Mouse (Mus musculus) MEL (cell line): ENCODE measurements at regions not wholly inside any gene's neighbourhood (a gene's known extent, or its start where the extent isn't known, plus 50 kb on each side); places are given as distances from the start of the nearest gene placed in this dataset.

Source experiments
- DNase-seq: peaks from one replicate; pipeline ENCODE4 v3.0.0; 2011; ENCODE audit warnings: low read depth, low spot score
- H3K27ac ChIP-seq: 2 replicates; pipeline ENCODE4 v1.5.1; 2012; ENCODE audit warnings: low read depth, mild to moderate bottlenecking, control low read depth, low read length, moderate library complexity; ENCODE audit not compliant: control insufficient read depth
- H3K27me3 ChIP-seq, 2 experiments: fragments of 150-350 bp in 1 of 2; sonication (generic) in 1 of 2; 2 replicates each; pipeline ENCODE4 v1.6.1; 2012; ENCODE audit warnings: low read length in 2 of 2, mild to moderate bottlenecking in 2 of 2, improper control_type of control experiment in 1 of 2, moderate library complexity in 1 of 2; ENCODE audit not compliant: insufficient read depth in 2 of 2, control insufficient read depth in 1 of 2
- H3K36me3 ChIP-seq, 2 experiments: 2 replicates each; pipeline ENCODE4 v1.6.1; 2012 to 2014; ENCODE audit warnings: low read length in 2 of 2, improper control_type of control experiment in 1 of 2, inconsistent platforms in 1 of 2, mild to moderate bottlenecking in 1 of 2; ENCODE audit not compliant: insufficient read depth in 2 of 2, control insufficient read depth in 1 of 2
- H3K4me1 ChIP-seq, 2 experiments: fragments of 150-350 bp in 1 of 2; sonication (generic) in 1 of 2; 2 replicates each; pipeline ENCODE4 v1.6.1; 2012; ENCODE audit warnings: low read length in 2 of 2, improper control_type of control experiment in 1 of 2, mild to moderate bottlenecking in 1 of 2; ENCODE audit not compliant: insufficient read depth in 2 of 2, control insufficient read depth in 1 of 2
- H3K4me3 ChIP-seq, 2 experiments: fragments of 150-350 bp in 1 of 2; sonication (generic) in 1 of 2; 2 replicates each; pipeline ENCODE4 v1.5.1; 2012; ENCODE audit warnings: low read depth in 2 of 2, low read length in 2 of 2, mild to moderate bottlenecking in 2 of 2, moderate library complexity in 2 of 2, control low read depth in 1 of 2, improper control_type of control experiment in 1 of 2; ENCODE audit not compliant: control insufficient read depth in 1 of 2, insufficient read depth in 1 of 2
- H3K79me2 ChIP-seq: 2 replicates; pipeline ENCODE4 v1.6.1; 2012; ENCODE audit warnings: mild to moderate bottlenecking, low read length, moderate library complexity; ENCODE audit not compliant: control insufficient read depth, poor library complexity, insufficient read depth
- H3K9ac ChIP-seq: 2 replicates; pipeline ENCODE4 v1.6.1; 2012; ENCODE audit warnings: low read depth, mild to moderate bottlenecking, control low read depth, low read length, moderate library complexity; ENCODE audit not compliant: control insufficient read depth, poor library complexity, severe bottlenecking
- H3K9me3 ChIP-seq: fragments of 150-350 bp; sonication (generic); replicated peaks from 2 replicates; pipeline ENCODE4 v1.6.1; 2012; ENCODE audit warnings: mild to moderate bottlenecking, low read length, improper control_type of control experiment, moderate library complexity; ENCODE audit not compliant: insufficient read depth
- CHD2 ChIP-seq: IDR thresholded peaks from 2 replicates; pipeline ENCODE4 v1.6.1; 2011; ENCODE audit warnings: low read length, improper control_type of control experiment
- ELF1 ChIP-seq: IDR thresholded peaks from 2 replicates; pipeline ENCODE4 v1.6.1; 2014; ENCODE audit warnings: low read depth, mild to moderate bottlenecking, inconsistent platforms, low read length, improper control_type of control experiment, moderate library complexity
- EP300 ChIP-seq, 2 experiments: IDR thresholded peaks; 2 replicates each; pipeline ENCODE4 v1.6.1; 2011; ENCODE audit warnings: improper control_type of control experiment in 2 of 2, low read length in 2 of 2, low read depth in 1 of 2, mild to moderate bottlenecking in 1 of 2
- ETS1 ChIP-seq: IDR thresholded peaks from 2 replicates; pipeline ENCODE4 v1.6.1; 2012; ENCODE audit warnings: low read depth, mild to moderate bottlenecking, inconsistent platforms, low read length, improper control_type of control experiment, moderate library complexity
- GATA1 ChIP-seq: IDR thresholded peaks from 2 replicates; pipeline ENCODE4 v1.6.1; 2011; ENCODE audit warnings: low read depth, low read length, improper control_type of control experiment
- HCFC1 ChIP-seq: IDR thresholded peaks from 2 replicates; pipeline ENCODE4 v1.6.1; 2012; ENCODE audit warnings: low read depth, mild to moderate bottlenecking, inconsistent platforms, low read length, improper control_type of control experiment, moderate library complexity
- KAT2A ChIP-seq: conservative IDR thresholded peaks from 2 replicates; pipeline ENCODE4 v1.6.1; 2012; ENCODE audit warnings: low read depth, low read length, improper control_type of control experiment, inconsistent platforms
- MAFK ChIP-seq: IDR thresholded peaks from 2 replicates; pipeline ENCODE4 v1.6.1; 2011; ENCODE audit warnings: low read depth, mild to moderate bottlenecking, low read length, improper control_type of control experiment, borderline replicate concordance
- MAX ChIP-seq: IDR thresholded peaks from 2 replicates; pipeline ENCODE4 v1.6.1; 2011; ENCODE audit warnings: low read length, improper control_type of control experiment
- MAZ ChIP-seq: IDR thresholded peaks from 2 replicates; pipeline ENCODE4 v1.6.1; 2012; ENCODE audit warnings: low read depth, mild to moderate bottlenecking, inconsistent platforms, low read length, improper control_type of control experiment
- MXI1 ChIP-seq: IDR thresholded peaks from 2 replicates; pipeline ENCODE4 v1.6.1; 2011; ENCODE audit warnings: mild to moderate bottlenecking, low read depth, low read length, improper control_type of control experiment
- POLR2A ChIP-seq, 2 experiments: IDR thresholded peaks; 2 replicates each; pipeline ENCODE4 v1.6.1; 2011 to 2012; ENCODE audit warnings: low read length in 2 of 2, mild to moderate bottlenecking in 2 of 2, control low read depth in 1 of 2, improper control_type of control experiment in 1 of 2, low read depth in 1 of 2, moderate library complexity in 1 of 2; ENCODE audit not compliant: control insufficient read depth in 1 of 2, insufficient read depth in 1 of 2, poor library complexity in 1 of 2
- POLR2AphosphoS2 ChIP-seq: IDR thresholded peaks from 2 replicates; pipeline ENCODE4 v1.6.1; 2011; ENCODE audit warnings: low read length, improper control_type of control experiment
- POLR2AphosphoS5 ChIP-seq: IDR thresholded peaks from 2 replicates; pipeline ENCODE4 v1.6.1; 2012; ENCODE audit warnings: low read depth, borderline replicate concordance, mild to moderate bottlenecking, inconsistent platforms, low read length, moderate library complexity, mixed read lengths
- RAD21 ChIP-seq: IDR thresholded peaks from 2 replicates; pipeline ENCODE4 v1.6.1; 2011; ENCODE audit warnings: mild to moderate bottlenecking, low read depth, low read length, improper control_type of control experiment
- SIN3A ChIP-seq: IDR thresholded peaks from 2 replicates; pipeline ENCODE4 v1.6.1; 2012; ENCODE audit warnings: low read length, improper control_type of control experiment, inconsistent platforms
- SMC3 ChIP-seq: IDR thresholded peaks from 2 replicates; pipeline ENCODE4 v1.6.1; 2011; ENCODE audit warnings: low read depth, low read length, improper control_type of control experiment
- TCF12 ChIP-seq: IDR thresholded peaks from 2 replicates; pipeline ENCODE4 v1.6.1; 2014; ENCODE audit warnings: low read depth, mild to moderate bottlenecking, inconsistent platforms, low read length, improper control_type of control experiment, moderate library complexity
- UBTF ChIP-seq: IDR thresholded peaks from 2 replicates; pipeline ENCODE4 v1.6.1; 2012; ENCODE audit warnings: low read depth, mild to moderate bottlenecking, inconsistent platforms, low read length, improper control_type of control experiment, moderate library complexity, borderline replicate concordance; ENCODE audit not compliant: insufficient read depth
- USF1 ChIP-seq: IDR thresholded peaks from 2 replicates; pipeline ENCODE4 v1.6.1; 2014; ENCODE audit warnings: low read depth, mild to moderate bottlenecking, inconsistent platforms, low read length, improper control_type of control experiment, moderate library complexity
- USF2 ChIP-seq, 2 experiments: IDR thresholded peaks; 2 replicates each; pipeline ENCODE4 v1.6.1; 2011 to 2012; ENCODE audit warnings: improper control_type of control experiment in 2 of 2, low read length in 2 of 2, borderline replicate concordance in 1 of 2, inconsistent platforms in 1 of 2, low read depth in 1 of 2, mild to moderate bottlenecking in 1 of 2; ENCODE audit not compliant: insufficient read depth in 1 of 2
- ZC3H11A ChIP-seq: IDR thresholded peaks from 2 replicates; pipeline ENCODE4 v1.6.1; 2012; ENCODE audit warnings: low read depth, mild to moderate bottlenecking, inconsistent platforms, low read length, improper control_type of control experiment
- ZMIZ1 ChIP-seq: IDR thresholded peaks from 2 replicates; pipeline ENCODE4 v1.6.1; 2012; ENCODE audit warnings: low read depth, mild to moderate bottlenecking, inconsistent platforms, low read length, improper control_type of control experiment, moderate library complexity
- ZNF384 ChIP-seq: IDR thresholded peaks from 2 replicates; pipeline ENCODE4 v1.6.1; 2012; ENCODE audit warnings: low read depth, mild to moderate bottlenecking, inconsistent platforms, low read length, improper control_type of control experiment

GRCm38 (mm10) chr17:67515601-67516147 is 116.8 kb downstream of the Lrrc30 start:
- H3K27me3 ChIP-seq = no peaks in the 10 kb centered on the region
- H3K79me2 ChIP-seq = no peaks in the 10 kb centered on the region
- no peak overlapping the region for H3K27ac ChIP-seq
- H3K9ac ChIP-seq = no peak overlapping the region
- TF ChIP-seq MAZ (no peak), SMC3 (no peak), ETS1 (no peak), ZNF384 (no peak), MAFK (no peak), ZMIZ1 (no peak), EP300 (IDR thresholded peaks at IDR 0.05; ENCODE audit: low read depth in 1 of 2, low read length in 2 of 2) (no peak), GATA1 (no peak), POLR2A (IDR thresholded peaks at IDR 0.05; ENCODE audit: control insufficient read depth in 1 of 2, insufficient read depth in 1 of 2, low read depth in 1 of 2, low read length in 2 of 2, poor library complexity in 1 of 2) (no peak), POLR2AphosphoS2 (no peak), HCFC1 (no peak)
- H3K4me3 ChIP-seq = no peak overlapping the region
- H3K36me3 ChIP-seq = no peaks in the 10 kb centered on the region
- DNase-seq = no peak
- no peaks in the 10 kb centered on the region for H3K4me1 ChIP-seq
- H3K9me3 ChIP-seq = no peaks in the 10 kb centered on the region

- TF ChIP-seq MAZ (no peak), POLR2AphosphoS5 (no peak), MAFK (no peak), TCF12 (no peak), SMC3 (no peak), MXI1 (no peak), USF1 (no peak), SIN3A (no peak), GATA1 (no peak), MAX (no peak), POLR2A (IDR thresholded peaks at IDR 0.05; ENCODE audit: control insufficient read depth in 1 of 2, insufficient read depth in 1 of 2, low read depth in 1 of 2, low read length in 2 of 2, poor library complexity in 1 of 2) (no peak), HCFC1 (no peak), KAT2A (no peak), UBTF (no peak), ZC3H11A (no peak), RAD21 (no peak), EP300 (IDR thresholded peaks at IDR 0.05; ENCODE audit: low read depth in 1 of 2, low read length in 2 of 2) (no peak), ELF1 (no peak), USF2 (IDR thresholded peaks at IDR 0.05; ENCODE audit: borderline replicate concordance in 1 of 2, insufficient read depth in 1 of 2, low read depth in 1 of 2, low read length in 2 of 2) (no peak), CHD2 (no peak)
- H3K9ac ChIP-seq = no peak overlapping the region
- no peaks in the 10 kb centered on the region for H3K36me3 ChIP-seq
- no peaks in the 10 kb centered on the region for H3K79me2 ChIP-seq
- H3K27me3 ChIP-seq = no peaks in the 10 kb centered on the region
- H3K4me3 ChIP-seq = no peak overlapping the region
- no peaks in the 10 kb centered on the region for H3K4me1 ChIP-seq
- no peaks in the 10 kb centered on the region for H3K9me3 ChIP-seq
- no peak overlapping the region for H3K27ac ChIP-seq
- no peak for DNase-seq
Measured at GRCm38 (mm10) chr17:67514387-67515241, 117.9 kb downstream of the Lrrc30 start.
